Mouse (Mus musculus) forebrain, embryonic 16.5 days (tissue): ENCODE measurements around the gene Uox. TPM values are rescaled to one million over a fixed set of nuclear protein-coding genes. Genes with fewer than 3 reads are reported as not detected.

ENCODE experiments used
- ATAC-seq: fragments of 200-750 bp; cut with Nextera tagmentation; 2 replicates; pipeline ENCODE4 v1.8.0; 2017; ENCODE audit warnings: mild to moderate bottlenecking, moderate library complexity
- H3K27ac ChIP-seq: fragments of 300-500 bp; sonication (generic); 2 replicates; pipeline ENCODE4 v1.5.1; 2014; ENCODE audit warnings: low read length, control low read depth
- H3K27me3 ChIP-seq: fragments of 300-500 bp; sonication (generic); replicated peaks from 2 replicates; pipeline ENCODE4 v1.6.1; 2014; ENCODE audit warnings: low read length; ENCODE audit not compliant: control insufficient read depth, insufficient read depth
- H3K36me3 ChIP-seq: fragments of 300-500 bp; sonication (generic); 2 replicates; pipeline ENCODE4 v1.6.1; 2014; ENCODE audit not compliant: control insufficient read depth, insufficient read depth
- H3K4me1 ChIP-seq: fragments of 300-500 bp; sonication (generic); replicated peaks from 2 replicates; pipeline ENCODE4 v1.6.1; 2014; ENCODE audit warnings: low read length; ENCODE audit not compliant: control insufficient read depth, insufficient read depth
- H3K4me2 ChIP-seq: fragments of 300-500 bp; sonication (generic); 2 replicates; pipeline ENCODE4 v1.6.1; 2014; ENCODE audit warnings: mild to moderate bottlenecking, low read length, control low read depth
- H3K4me3 ChIP-seq: fragments of 300-500 bp; sonication (generic); replicated peaks from 2 replicates; pipeline ENCODE4 v1.5.1; 2014; ENCODE audit warnings: mild to moderate bottlenecking, low read length, control low read depth
- H3K9ac ChIP-seq: fragments of 300-500 bp; sonication (generic); replicated peaks from 2 replicates; pipeline ENCODE4 v1.6.1; 2014; ENCODE audit warnings: low read depth, low read length, control low read depth
- H3K9me3 ChIP-seq: fragments of 300-500 bp; sonication (generic); 2 replicates; pipeline ENCODE4 v1.6.1; 2016; ENCODE audit warnings: low read length; ENCODE audit not compliant: control insufficient read depth
- WGBS: fragments of 180-500 bp; shearing (Covaris S2); extraction: QIAGEN DNeasy Blood & Tissue Kit; methylation state at CpG from one replicate; pipeline ENCODE4 v1.1.7; 2014; 5-methylcytosine and 5-hydroxymethylcytosine counted together
- polyA plus RNA-seq: library from polyadenylated mRNA; unstranded; fragments of >200 nt; fragmentation: Nextera tagmentation; extraction: Ambion mirVana; gene quantifications from 2 replicates; pipeline ENCODE4 v1.2.1, GENCODE M21; 2015

Uox gene
- polyA plus RNA-seq, 1 experiment from 2014 or later: not detected

DNA sequence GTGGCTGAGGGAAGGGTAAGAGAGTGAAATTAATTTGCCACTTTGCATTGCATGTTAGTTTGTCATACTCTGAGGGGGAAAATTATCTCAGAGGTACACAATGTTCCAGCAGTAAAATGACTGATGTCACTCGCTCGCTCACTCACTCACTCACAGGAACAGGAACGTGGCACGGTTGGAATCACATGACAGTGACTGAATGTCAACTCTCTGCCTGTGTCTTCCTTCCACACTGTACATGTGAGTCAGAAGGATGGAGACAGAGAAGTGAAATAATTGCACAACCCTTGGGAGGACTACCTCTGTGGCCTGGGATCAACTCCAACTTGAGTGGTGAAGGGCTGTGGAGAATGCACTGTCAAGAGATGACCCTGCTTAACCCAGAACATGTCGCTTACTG is 87.2 kb downstream of the Uox start:
- Histone ChIP-seq H3K36me3 (no peaks in the 10 kb centered on the region), H3K9me3 (no peaks in the 10 kb centered on the region), H3K9ac (no peak overlapping the region), H3K4me2 (no peak overlapping the region), H3K4me1 (peaks cover 2% of the 10 kb centered on the region; the same call in 1 of the 2 replicates), H3K27me3 (no peaks in the 10 kb centered on the region), H3K4me3 (no peak overlapping the region), H3K27ac (no peak overlapping the region)
- ATAC-seq: no peak
- WGBS: 91% methylated on average over 5 of the region's 5 CpGs

DNA sequence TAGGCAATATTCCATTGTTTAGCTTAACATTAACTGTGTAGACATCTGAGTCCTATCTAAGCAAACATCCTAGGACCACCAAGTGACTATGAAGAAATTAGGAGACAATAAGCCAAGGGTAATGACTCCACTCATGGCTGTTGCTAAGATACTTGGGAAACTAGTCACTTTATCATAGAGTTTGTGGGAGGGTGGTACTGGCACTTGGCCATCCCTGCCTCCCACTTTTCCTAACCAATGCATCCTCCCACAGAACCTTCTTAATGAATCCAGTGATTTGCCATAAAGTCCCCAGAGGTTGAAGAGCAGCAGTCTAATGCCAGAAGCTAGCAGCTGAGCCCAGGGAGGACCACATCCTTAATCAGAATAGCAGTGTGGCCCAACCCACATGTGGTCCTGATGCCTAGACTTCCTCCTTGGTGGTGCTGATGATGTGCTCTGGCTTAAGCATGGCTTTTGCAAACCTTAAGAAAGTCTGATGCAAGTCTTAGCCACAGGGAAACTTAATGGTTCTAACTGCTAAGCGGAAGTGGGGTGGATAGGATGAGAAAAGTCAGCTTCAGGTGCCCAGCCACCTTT is 87.9 kb downstream of the Uox start:
- no peak overlapping the region for H3K4me3 ChIP-seq
- H3K9ac ChIP-seq: no peak overlapping the region
- no peaks in the 10 kb centered on the region for H3K9me3 ChIP-seq
- H3K4me2 ChIP-seq: no peak overlapping the region
- no peaks in the 10 kb centered on the region for H3K27me3 ChIP-seq
- WGBS: 100% methylated on average over 1 of the region's 1 CpGs
- no peaks in the 10 kb centered on the region for H3K36me3 ChIP-seq
- ATAC-seq: no peak
- peaks cover 2% of the 10 kb centered on the region; the same call in 1 of the 2 replicates for H3K4me1 ChIP-seq
- no peak overlapping the region for H3K27ac ChIP-seq

GRCm38 (mm10) chr3:146659321-146659720 is 89.1 kb downstream of the Uox start:
- Histone ChIP-seq H3K27me3 (no peaks in the 10 kb centered on the region), H3K27ac (no peak overlapping the region), H3K36me3 (no peaks in the 10 kb centered on the region), H3K9ac (no peak overlapping the region), H3K4me1 (peaks cover 2% of the 10 kb centered on the region; the same call in 1 of the 2 replicates), H3K9me3 (no peaks in the 10 kb centered on the region), H3K4me2 (no peak overlapping the region), H3K4me3 (no peak overlapping the region)
- ATAC-seq: peak; percentile 54; the same call in 1 of the 2 replicates
- WGBS: 57% methylated on average over 5 of the region's 5 CpGs

DNA sequence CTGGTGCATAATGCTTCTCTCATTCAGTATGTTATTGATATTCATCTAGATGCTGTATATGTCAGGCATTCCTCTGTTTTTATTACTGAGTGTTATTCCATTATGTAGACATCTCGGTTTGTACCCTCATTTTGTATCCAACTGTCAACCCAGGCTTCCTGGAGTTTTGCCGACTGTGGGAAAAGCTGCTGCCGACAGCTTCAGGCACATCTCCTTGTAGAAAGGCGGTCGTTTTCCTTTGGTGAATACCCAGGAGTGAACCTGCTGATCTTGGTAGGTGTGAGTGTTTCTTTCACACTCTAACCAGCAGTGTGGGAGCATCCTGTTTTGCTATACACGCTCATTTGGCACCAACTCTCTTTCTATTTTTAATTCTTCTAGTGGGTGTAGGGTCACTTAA is 90.8 kb downstream of the Uox start:
- ATAC-seq: no peak
- no peaks in the 10 kb centered on the region for H3K9me3 ChIP-seq
- WGBS: 70% methylated on average over 6 of the region's 6 CpGs

GRCm38 (mm10) chr3:146661907-146662306 is 91.7 kb downstream of the Uox start:
- 82% methylated on average over 7 of the region's 7 CpGs for WGBS
- Histone ChIP-seq H3K4me2 (no peak overlapping the region), H3K27ac (no peak overlapping the region), H3K4me1 (peaks cover 2% of the 10 kb centered on the region; the same call in 1 of the 2 replicates), H3K4me3 (no peak overlapping the region), H3K9ac (no peak overlapping the region), H3K27me3 (no peaks in the 10 kb centered on the region), H3K9me3 (no peaks in the 10 kb centered on the region), H3K36me3 (no peaks in the 10 kb centered on the region)
- ATAC-seq: no peak

More for the DNA sequence above, 90.8 kb downstream of the Uox start:
- Histone ChIP-seq H3K9ac (no peak overlapping the region), H3K4me1 (peaks cover 2% of the 10 kb centered on the region; the same call in 1 of the 2 replicates), H3K27me3 (no peaks in the 10 kb centered on the region), H3K36me3 (no peaks in the 10 kb centered on the region), H3K4me3 (no peak overlapping the region), H3K27ac (no peak overlapping the region), H3K4me2 (no peak overlapping the region)

DNA sequence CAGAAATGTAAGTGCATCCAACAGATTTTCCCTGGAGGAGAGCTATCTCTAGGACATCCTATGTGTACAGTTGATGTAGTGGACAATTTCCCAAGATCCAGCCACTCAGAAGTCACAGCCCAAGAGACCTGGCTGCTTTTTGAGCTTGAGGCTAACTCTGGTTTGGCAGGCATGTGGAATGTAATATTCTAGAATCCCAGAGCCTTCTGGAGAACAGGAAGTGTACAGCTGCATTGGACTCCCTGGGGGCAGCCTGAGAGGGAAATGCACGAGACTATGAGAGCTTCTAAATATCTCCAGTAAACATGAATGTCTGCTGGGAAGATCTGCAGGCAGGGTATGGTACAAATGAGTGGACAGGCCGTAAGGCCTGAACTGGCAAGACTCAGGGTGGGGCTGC is 100.9 kb downstream of the Uox start:
- no peak overlapping the region for H3K4me3 ChIP-seq
- ATAC-seq: no peak
- H3K4me1 ChIP-seq: no peaks in the 10 kb centered on the region
- no peaks in the 10 kb centered on the region for H3K9me3 ChIP-seq
- H3K9ac ChIP-seq: no peak overlapping the region
- no peak overlapping the region for H3K4me2 ChIP-seq
- 87% methylated on average over 2 of the region's 2 CpGs for WGBS
- H3K27me3 ChIP-seq: no peaks in the 10 kb centered on the region
- H3K36me3 ChIP-seq: no peaks in the 10 kb centered on the region
- no peak overlapping the region for H3K27ac ChIP-seq

DNA sequence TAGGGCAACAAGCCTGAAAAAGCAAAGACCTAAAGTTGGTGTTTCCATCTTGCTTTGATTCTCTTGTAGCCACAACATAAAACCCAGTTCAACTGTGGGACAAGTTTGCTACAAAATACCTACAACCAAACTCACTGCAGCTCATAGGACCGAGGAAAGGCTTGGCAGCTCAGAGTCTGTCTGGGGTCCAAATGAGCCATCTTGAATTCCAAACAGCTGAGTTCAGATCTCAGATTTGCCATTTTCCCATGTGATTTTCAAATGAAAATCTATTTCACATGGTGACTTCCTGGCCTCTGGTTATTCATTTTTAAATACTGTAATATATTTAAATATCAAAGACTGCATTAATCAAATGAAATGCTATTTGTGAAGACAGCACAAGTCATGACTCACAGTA is 104.9 kb downstream of the Uox start:
- Histone ChIP-seq H3K9me3 (no peaks in the 10 kb centered on the region), H3K4me2 (no peak overlapping the region)
- WGBS: 96% methylated on average over 1 of the region's 1 CpGs

DNA sequence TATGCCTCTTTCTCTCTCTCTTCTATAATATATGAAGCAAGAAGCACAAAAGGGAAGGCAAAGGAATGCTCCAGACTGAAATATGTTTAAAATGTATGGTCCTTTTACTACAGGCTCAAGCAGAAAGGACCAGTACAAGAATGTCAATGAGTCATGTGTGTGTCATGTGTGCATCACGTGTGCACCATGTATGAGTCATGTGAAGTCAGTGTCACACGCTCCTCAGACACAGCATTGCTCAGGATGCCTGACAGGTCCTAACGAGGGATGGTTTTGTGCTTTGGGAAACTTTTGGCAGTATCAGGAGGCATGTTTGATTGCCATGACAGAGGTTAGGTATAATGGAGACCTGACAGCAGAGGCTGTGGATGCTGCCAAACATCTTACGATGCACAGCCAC is 106.0 kb downstream of the Uox start:
- no peaks in the 10 kb centered on the region for H3K9me3 ChIP-seq
- H3K27me3 ChIP-seq: no peaks in the 10 kb centered on the region
- H3K4me3 ChIP-seq: no peak overlapping the region
- H3K36me3 ChIP-seq: no peaks in the 10 kb centered on the region
- H3K27ac ChIP-seq: no peak overlapping the region
- 88% methylated on average over 4 of the region's 4 CpGs for WGBS
- H3K4me2 ChIP-seq: no peak overlapping the region
- H3K9ac ChIP-seq: no peak overlapping the region
- no peaks in the 10 kb centered on the region for H3K4me1 ChIP-seq
- ATAC-seq: no peak

More for the DNA sequence above, 104.9 kb downstream of the Uox start:
- Histone ChIP-seq H3K4me1 (no peaks in the 10 kb centered on the region), H3K36me3 (no peaks in the 10 kb centered on the region), H3K9ac (no peak overlapping the region), H3K4me3 (no peak overlapping the region), H3K27me3 (no peaks in the 10 kb centered on the region), H3K27ac (no peak overlapping the region)
- ATAC-seq: no peak

GRCm38 (mm10) chr3:146679646-146680045 is 109.4 kb downstream of the Uox start:
- no peak overlapping the region for H3K4me2 ChIP-seq
- no peaks in the 10 kb centered on the region for H3K9me3 ChIP-seq
- no peak overlapping the region for H3K4me3 ChIP-seq
- H3K27ac ChIP-seq: no peak overlapping the region
- H3K27me3 ChIP-seq: 0 out of 2 replicates have a peak, but pooled peaks cover 3% of the 10 kb centered on the region
- 94% methylated on average over 16 of the region's 16 CpGs for WGBS
- H3K36me3 ChIP-seq: no peaks in the 10 kb centered on the region
- peaks cover 12% of the 10 kb centered on the region for H3K4me1 ChIP-seq
- no peak overlapping the region for H3K9ac ChIP-seq
- ATAC-seq: no peak

DNA sequence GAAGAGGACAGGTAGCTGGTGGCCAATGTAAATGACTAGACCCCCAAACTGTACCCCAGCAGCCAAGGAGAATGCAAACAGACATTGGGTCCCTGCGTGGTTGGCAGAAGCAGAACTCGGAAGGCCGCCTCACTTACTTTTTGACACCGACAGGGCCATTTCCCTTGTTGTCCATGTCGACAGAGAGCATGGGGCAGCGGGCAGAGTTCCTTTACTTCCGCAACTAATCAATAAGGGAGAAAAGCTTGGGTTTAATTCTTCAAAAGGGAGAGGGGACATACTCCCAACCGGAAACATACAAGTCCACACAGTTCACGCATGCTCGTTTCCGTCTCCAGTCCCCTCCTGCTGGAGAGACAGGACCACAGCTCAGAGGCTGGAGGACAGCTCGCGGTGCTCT is 110.4 kb downstream of the Uox start:
- H3K4me1 ChIP-seq: peaks cover 18% of the 10 kb centered on the region
- 0 out of 2 replicates have a peak, but pooled peaks cover 3% of the 10 kb centered on the region for H3K27me3 ChIP-seq
- H3K27ac ChIP-seq: no peak overlapping the region
- WGBS: 91% methylated on average over 13 of the region's 13 CpGs
- ATAC-seq: no peak
- no peak overlapping the region for H3K4me3 ChIP-seq
- H3K4me2 ChIP-seq: no peak overlapping the region
- H3K9ac ChIP-seq: no peak overlapping the region
- H3K9me3 ChIP-seq: no peaks in the 10 kb centered on the region
- H3K36me3 ChIP-seq: no peaks in the 10 kb centered on the region
